Mouse (Mus musculus): ENCODE results near the gene Hdac6. TPM values are rescaled to one million over a fixed set of nuclear protein-coding genes. Genes with fewer than 3 reads are reported as not detected.
"Not testable (repeated sequence)": the region's sequence is repeated elsewhere in the genome, so short reads cannot be mapped to it uniquely, and the experiment has no call there.

The Hdac6 gene
- total RNA-seq, 2 experiments from 2014 or later = 3.9 to 5.0 TPM

DNA sequence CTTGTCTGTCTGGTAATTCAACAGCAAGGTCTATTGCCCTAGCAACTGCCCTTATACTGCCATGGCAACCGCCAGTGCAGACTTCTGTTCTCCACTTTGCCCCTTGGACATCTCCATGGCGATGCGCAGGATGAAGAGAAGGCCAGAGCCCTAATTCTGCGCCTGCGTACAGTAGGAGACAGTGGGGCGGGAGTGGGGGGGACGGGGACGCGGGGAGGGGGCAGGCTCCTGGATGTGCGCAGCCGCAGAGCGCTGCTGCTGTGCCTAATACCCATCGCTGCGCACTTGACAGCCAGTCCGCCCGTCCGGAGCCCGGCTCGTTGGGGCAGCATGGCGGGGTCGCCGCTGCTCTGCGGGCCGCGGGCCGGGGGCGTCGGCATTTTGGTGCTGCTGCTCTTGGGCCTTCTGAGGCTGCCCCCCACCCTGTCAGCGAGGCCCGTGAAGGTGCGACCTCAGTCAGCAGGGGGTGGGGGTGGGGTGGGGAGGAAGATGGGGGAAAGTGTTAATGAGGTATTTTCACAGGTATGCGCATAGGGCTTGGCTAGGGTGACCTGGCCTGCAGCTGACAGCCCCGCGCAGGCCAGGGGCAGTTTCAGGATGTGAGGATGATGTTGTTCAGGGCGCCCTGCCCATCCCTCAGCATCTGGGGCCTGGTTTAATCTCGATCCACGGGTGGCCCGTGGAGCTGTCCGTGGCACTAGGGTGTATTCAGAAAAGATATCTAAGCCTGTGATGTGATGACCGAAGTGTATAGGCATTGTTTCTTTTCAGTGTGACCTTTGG, 27.9 kb downstream of the Hdac6 start, which contains the start of gene Pcsk1n:
Gene Pcsk1n, plus strand, starts transcription at position 222 of the 783 bp plus-strand sequence.
- DNase-seq = no peak

DNA sequence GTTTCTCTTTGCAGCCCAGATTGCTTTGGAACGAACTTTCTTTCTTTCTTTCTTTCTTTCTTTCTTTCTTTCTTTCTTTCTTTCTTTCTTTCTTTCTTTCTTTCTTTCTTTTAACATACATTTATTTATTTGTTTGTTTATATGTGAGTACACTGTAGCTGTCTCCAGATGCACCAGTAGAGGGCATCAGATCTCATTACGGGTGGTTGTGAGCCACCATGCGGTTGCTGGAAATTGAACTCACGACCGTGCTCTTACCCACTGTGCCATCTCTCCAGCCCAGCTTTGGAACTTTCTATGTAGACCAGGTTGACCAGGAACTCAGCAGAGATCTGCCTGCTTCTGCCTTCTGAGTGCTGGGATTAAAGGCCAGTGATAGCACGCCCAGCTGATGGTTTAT, 29.7 kb downstream of the Hdac6 start:
- not testable (repeated sequence) for DNase-seq

DNA sequence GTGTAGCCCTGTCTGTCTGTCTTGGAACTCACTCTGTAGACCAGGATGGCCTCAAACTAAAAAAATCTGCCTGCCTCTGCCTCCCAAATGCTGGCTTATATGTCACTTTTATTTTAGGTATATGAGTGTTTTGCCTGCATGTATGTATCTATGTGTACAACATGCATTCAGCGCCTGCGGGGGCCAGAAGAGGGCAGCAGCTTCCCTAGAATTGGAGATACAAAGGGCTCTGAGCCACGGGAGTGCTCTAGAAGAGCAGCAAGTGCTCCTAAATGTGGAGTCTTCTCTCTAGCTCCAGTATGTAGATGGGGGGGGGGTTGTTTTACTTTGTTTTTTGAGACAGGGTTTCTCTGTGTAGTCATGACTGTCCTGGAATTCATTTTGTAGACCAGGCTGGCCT, 32.0 kb downstream of the Hdac6 start:
- not testable (repeated sequence) for DNase-seq

DNA sequence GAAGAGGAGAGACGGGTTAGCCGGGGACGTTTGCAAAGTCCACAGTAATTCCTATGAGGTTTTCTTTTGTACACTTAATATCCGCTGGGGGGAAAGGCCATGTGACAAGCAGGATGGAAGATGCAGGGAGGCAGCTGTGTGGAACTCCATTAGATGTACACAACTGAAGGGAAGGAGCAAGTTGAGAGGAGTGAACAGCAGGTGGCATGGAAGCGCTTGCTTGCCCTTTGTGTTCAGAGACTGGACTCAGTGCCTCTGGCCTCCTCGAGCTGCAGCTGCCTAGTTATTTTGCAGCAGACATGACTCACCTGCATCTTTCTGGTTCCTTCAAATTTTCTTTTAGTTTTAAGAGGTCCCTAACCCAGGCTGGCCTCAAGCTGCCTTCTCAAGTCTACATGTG, 37.2 kb downstream of the Hdac6 start:
- no peak for DNase-seq

DNA sequence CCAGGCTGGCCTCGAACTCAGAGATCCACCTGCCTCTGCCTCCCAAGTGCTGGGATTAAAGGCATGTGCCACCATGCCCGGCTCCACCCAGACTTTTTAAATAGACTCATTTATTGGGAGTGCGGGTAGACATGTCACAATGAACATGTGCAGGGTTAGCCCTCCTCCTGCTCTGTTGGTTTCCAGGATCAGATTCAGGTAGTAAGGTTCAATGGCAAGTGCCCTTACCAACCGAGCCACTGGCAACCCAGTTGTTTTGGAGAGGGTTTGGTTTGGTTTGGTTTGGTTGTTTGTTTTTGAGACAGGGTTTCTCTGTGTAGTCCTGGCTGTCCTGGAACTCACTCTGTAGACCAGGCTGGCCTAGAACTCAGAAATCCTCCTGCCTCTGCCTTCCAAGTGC, 38.4 kb downstream of the Hdac6 start, which contains the start of gene Gm10490:
Gene Gm10490, plus strand, starts transcription at position 301 of the 400 bp plus-strand sequence.
- not testable (repeated sequence) for DNase-seq

DNA sequence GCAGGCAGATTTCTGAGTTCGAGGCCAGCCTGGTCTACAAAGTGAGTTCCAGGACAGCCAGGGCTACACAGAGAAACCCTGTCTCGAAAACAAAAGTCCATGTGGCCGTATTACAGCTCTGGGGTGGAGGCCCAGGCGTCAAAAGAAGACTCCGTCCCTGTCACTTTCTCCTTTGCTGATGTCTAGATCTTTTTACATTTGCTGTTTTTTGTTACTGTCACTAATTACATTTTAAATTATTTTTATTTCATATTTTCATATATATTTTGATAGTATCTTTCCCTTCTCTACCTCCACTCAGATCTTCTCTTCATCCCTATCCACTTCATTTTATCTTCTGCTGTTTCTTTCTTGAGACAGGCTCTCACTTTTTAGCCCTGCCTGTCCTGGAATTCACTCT, 40.0 kb downstream of the Hdac6 start, which contains the start of gene Gm10491:
Gene Gm10491, minus strand, starts transcription at position 101 of the 400 bp plus-strand sequence.
- no peak for DNase-seq

DNA sequence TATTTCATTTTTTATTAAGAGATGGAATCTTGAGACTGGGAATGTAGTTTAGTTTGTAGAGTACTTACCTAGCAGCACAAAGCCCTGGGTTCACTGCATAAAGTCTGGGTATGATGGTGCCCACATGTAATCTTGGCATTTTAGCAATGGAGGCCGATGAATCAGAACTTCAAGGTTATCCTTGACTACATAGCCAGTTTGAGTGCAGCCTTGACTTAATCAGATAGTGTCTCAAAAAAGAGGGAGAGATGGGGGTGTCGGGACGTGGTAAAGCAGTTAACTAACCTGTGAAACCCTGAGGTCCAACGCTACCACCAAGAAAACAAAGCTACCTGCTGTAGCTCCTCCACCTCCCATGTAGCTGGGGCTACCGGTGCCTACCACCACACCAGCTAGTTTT, 43.2 kb downstream of the Hdac6 start:
- DNase-seq = no peak

DNA sequence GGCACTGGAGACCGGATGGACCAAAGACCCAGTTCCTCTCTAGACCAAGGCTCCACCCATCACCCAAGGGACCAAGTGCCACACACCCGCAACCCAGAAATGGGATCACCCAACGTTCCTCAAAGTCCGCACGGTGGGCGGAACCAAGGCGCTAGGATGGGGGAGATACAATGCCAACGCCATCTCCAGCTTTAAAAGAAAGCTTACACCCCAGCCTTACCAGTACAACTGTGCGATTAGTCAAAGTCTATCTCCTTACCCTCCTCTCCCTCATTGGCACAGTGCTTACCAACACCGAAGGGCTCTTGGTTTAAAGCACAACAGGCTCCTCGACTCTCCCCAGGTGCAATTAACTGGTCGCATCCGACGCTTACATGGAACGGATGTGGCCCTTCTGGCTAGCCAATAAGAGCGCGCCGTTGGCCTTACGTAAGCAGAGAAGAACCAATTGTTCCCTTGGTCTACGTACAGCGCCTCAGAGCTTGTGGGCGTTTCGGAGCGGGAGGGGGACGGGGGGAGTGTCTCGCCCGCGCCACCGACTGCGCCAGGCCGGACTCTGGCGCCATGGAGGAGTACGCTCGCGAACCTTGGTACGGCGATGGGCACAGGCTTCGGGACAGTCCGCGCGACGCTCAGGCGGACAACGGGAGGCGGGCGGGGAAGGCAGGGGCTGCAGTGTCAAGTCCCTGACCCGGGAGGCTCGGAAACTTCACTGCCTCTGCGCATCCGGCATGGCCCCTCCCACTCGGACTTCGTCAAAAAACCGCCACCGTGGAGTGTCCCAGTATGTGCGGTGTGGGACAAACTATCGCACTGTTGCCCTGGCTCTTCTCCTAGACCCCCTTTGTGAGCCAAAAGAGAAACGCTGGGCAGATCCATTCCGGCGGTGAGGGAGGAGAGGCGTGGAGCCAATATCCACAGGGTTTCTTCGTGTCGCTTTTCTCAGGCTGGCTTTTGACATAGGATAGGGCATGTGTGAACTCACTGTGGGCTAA, 48.5 kb downstream of the Hdac6 start, which contains the start of the genes Pqbp1 and Timm17b:
Gene Pqbp1, minus strand, starts transcription at position 390 of the 995 bp plus-strand sequence.
Gene Timm17b, plus strand, starts transcription at position 478 of the 995 bp plus-strand sequence.
- DNase-seq = peak; percentile 89

DNA sequence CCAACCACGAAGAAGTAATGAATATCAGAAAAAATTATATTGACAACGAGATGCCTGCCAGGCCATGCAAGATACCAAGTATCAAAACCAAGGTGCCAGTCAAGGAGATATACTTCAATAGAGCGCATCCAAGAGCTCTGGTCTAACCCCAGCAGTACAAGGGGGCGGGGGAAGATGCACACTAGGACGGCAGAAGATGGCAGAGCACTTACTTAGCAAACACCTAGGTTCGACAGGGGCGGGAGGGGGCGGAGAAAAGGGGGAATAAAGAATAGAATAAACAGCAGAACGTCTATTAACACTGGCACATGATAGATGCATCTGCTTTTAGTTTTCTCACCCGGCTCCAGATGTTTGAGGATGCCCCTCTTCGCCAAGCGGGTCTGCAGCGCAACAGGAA, 49.5 kb downstream of the Hdac6 start:
- no peak for DNase-seq

DNA sequence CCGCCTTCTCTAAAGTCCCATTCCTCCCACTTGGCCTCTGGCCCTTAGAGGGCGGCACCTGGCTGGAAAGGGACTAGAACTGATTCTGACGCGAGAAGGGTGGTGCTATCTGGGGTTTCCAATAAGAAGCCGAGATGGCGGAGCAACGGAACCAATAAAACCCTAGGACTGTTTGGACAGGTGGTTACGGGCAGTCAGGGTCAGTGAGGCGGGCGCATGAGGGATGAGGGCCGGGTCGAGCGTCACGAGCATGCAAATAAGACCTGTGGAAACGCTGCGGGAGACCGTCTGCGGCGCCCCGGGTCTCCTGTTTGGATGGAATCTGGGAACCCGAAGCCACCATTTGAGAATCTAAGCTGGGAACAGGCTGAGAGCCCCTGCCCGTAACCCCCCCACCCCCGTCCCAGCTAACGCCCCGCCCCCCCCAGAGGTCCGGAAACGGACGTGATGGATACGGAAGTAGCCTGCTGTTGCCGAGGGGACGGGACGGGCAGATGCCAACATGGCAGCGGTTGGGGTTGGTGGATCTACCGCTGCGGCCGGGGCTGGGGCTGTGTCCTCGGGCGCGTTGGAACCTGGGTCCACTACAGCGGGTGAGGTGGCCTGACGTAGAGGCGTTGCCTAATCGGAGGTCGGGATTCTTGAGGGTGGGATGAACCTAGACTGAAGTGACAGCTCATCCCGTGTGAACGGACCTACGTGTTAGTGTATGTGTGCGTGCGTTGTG, 63.7 kb downstream of the Hdac6 start, which contains the start of gene Slc35a2:
Gene Slc35a2, plus strand, starts transcription at position 188 of the 727 bp plus-strand sequence.
- peak; percentile 85 for DNase-seq

Other genes with a start within 250 kb of the Hdac6 start
- 10 to 100 TPM; 21.8 to 27.6 TPM for gene Wdr45, start 233.6 kb downstream of the Hdac6 start, total RNA-seq (2021)
- gene Gm45208, start 225.6 kb downstream of the Hdac6 start, total RNA-seq (2021) = not detected
- gene Praf2, start 219.4 kb downstream of the Hdac6 start, total RNA-seq (2021) = 1 to 10 TPM; 4.7 to 7.3 TPM
- gene Ccdc120, start 197.0 kb downstream of the Hdac6 start, total RNA-seq (2021) = under 1 TPM; 0.16 to 0.56 TPM
- gene Tfe3, start 185.3 kb downstream of the Hdac6 start, total RNA-seq (2021) = 1 to 10 TPM; 6.1 to 8.2 TPM
- 10 to 100 TPM; 17.5 to 21.2 TPM for gene Gripap1, start 158.1 kb downstream of the Hdac6 start, total RNA-seq (2021)
- gene Kcnd1, start 125.6 kb downstream of the Hdac6 start, total RNA-seq (2021) = under 1 TPM; 0.18 to 0.43 TPM
- gene Otud5, start 106.5 kb downstream of the Hdac6 start, total RNA-seq (2021) = 10 to 100 TPM; 14.8 to 18.2 TPM
- 1 to 10 TPM; 1.5 TPM for gene Pim2, start 69.6 kb downstream of the Hdac6 start, total RNA-seq (2021)
- 1 to 10 TPM; 7.6 to 8.1 TPM for gene Slc35a2, start 63.9 kb downstream of the Hdac6 start, total RNA-seq (2021)
- 10 to 100 TPM; 19.5 to 23.1 TPM for gene Pqbp1, start 48.6 kb downstream of the Hdac6 start, total RNA-seq (2021)
- 10 to 100 TPM; 37.8 to 38.5 TPM for gene Timm17b, start 48.5 kb downstream of the Hdac6 start, total RNA-seq (2021)
- not detected for gene Gm10491, start 40.1 kb downstream of the Hdac6 start, total RNA-seq (2021)
- not detected for gene Gm10490, start 38.3 kb downstream of the Hdac6 start, total RNA-seq (2021)
- not detected for gene Pcsk1n, start 28.1 kb downstream of the Hdac6 start, total RNA-seq (2021)
- not detected for gene Eras, start 19.3 kb downstream of the Hdac6 start, total RNA-seq (2021)
- gene Gata1, start 30.2 kb upstream of the Hdac6 start, total RNA-seq (2021) = not detected
- not detected for gene Glod5, start 70.6 kb upstream of the Hdac6 start, total RNA-seq (2021)
- gene Suv39h1, start 126.9 kb upstream of the Hdac6 start, total RNA-seq (2021) = 1 to 10 TPM; 3.0 to 3.6 TPM
- gene Was, start 142.6 kb upstream of the Hdac6 start, total RNA-seq (2021) = under 1 TPM; 0.46 to 0.54 TPM
- 10 to 100 TPM; 11.8 to 16.3 TPM for gene Wdr13, start 185.0 kb upstream of the Hdac6 start, total RNA-seq (2021)
- 10 to 100 TPM; 44.1 to 60.8 TPM for gene Rbm3, start 198.0 kb upstream of the Hdac6 start, total RNA-seq (2021)
- gene Tbc1d25, start 228.3 kb upstream of the Hdac6 start, total RNA-seq (2021) = 1 to 10 TPM; 2.5 to 2.6 TPM
- gene Ebp, start 245.6 kb upstream of the Hdac6 start, total RNA-seq (2021) = 10 to 100 TPM; 10.3 to 10.7 TPM

All from gastrocnemius, postnatal 25 days (tissue).